Mouse (Mus musculus): ENCODE data around the gene Fasl. TPM values are rescaled to one million over a fixed set of nuclear protein-coding genes. Genes with fewer than 3 reads are reported as not detected.

The Fasl gene
- polyA plus RNA-seq, 1 experiment from 2014 or later: 0.17 TPM

DNA sequence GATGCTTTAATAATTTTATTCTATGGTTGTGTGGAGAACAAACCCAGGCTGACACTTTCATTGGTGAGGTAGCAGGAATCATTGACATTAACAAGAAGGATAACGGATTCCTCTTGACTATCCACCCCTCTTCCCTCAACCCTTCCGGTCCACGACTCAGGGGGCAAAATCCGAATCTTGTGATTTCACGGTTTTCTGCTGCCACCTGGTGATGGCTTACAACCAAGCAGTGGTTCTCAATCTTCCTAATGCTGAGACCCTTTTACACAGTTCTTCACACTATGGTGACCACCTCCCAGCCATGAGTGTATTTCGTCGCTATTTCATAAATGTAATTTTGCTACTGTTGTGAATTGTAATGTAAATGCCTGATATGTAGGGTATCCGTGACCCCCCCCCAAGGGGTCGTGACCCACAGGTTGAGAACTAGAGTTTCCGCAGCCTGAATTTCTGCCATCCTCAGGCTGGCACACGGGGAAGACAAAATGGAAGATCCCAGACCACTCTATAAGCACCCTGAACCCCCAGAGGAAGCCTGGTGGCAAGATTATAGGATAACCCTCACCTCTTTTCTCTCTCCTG, 52.7 kb downstream of the Fasl start:
- Histone ChIP-seq H3K4me3 (ENCODE audit: low read depth, low read length) (no peak overlapping the region), H3K9me3 (replicated peaks; ENCODE audit: control insufficient read depth, low read length) (no peaks in the 10 kb centered on the region), H3K9ac (ENCODE audit: low read length) (no peak overlapping the region), H3K4me1 (ENCODE audit: control insufficient read depth, insufficient read depth, low read length) (no peaks in the 10 kb centered on the region), H3K27ac (ENCODE audit: low read depth, low read length) (no peak overlapping the region), H3K4me2 (ENCODE audit: low read length) (no peak overlapping the region), H3K36me3 (ENCODE audit: control insufficient read depth, insufficient read depth, low read length) (no peaks in the 10 kb centered on the region), H3K27me3 (replicated peaks; ENCODE audit: control insufficient read depth, insufficient read depth, low read length) (no peaks in the 10 kb centered on the region)
- DNase-seq (ENCODE audit: low spot score): peak; percentile 23
- peak; percentile 29; the same call in 1 of the 2 replicates for ATAC-seq
- WGBS: 69% methylated on average over 11 of the region's 11 CpGs

DNA sequence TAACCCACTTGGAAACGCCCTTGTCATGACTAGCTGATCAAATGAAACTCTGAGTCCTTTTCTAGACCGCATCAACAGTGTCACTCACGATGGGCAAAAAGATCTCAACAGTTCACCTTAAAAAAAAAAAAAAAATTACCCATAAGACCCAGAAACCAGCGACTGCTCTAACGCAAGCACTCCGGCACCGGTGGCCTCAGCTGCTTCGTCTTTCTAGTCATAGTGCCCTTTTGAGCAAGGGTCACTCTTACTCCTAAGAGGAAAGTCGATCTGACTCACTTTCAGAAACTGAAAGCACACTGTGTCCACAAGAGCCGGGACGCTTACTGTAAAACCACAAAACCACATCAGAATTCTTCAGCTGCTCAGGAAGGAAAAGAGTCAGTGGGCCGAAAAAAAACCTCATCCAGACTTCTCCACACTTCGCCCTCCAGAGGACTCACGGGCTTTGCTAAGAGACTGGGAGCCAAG, 53.5 kb downstream of the Fasl start:
- H3K4me1 ChIP-seq (ENCODE audit: control insufficient read depth, insufficient read depth, low read length): no peaks in the 10 kb centered on the region
- H3K9ac ChIP-seq (ENCODE audit: low read length): no peak overlapping the region
- no peak overlapping the region for H3K27ac ChIP-seq (ENCODE audit: low read depth, low read length)
- DNase-seq (ENCODE audit: low spot score) (no peak), ATAC-seq (no peak)
- no peaks in the 10 kb centered on the region for H3K27me3 ChIP-seq (replicated peaks; ENCODE audit: control insufficient read depth, insufficient read depth, low read length)
- 91% methylated on average over 14 of the region's 14 CpGs for WGBS
- H3K4me3 ChIP-seq (ENCODE audit: low read depth, low read length): no peak overlapping the region
- no peaks in the 10 kb centered on the region for H3K9me3 ChIP-seq (replicated peaks; ENCODE audit: control insufficient read depth, low read length)
- no peak overlapping the region for H3K4me2 ChIP-seq (ENCODE audit: low read length)
- H3K36me3 ChIP-seq (ENCODE audit: control insufficient read depth, insufficient read depth, low read length): no peaks in the 10 kb centered on the region

DNA sequence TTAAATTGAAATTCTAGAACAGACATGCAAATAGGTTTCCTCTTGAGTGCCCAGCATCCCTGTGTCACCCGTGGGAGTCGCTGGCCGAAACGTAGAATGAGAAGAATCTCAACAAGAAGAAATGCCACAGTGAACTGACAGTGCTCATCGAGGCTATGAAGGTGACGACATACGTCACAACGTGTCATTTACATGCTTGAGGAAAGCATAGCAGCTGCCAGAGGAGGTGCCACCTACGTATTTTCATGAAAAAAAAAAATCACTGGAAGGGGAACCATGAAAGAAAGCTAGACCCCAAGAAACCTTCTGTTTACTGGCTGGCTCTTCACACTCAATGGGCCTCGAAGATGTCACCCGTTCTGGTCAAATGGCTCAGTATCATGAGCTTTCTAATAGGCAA, 54.0 kb downstream of the Fasl start:
- Histone ChIP-seq H3K9ac (ENCODE audit: low read length) (no peak overlapping the region), H3K4me2 (ENCODE audit: low read length) (no peak overlapping the region), H3K36me3 (ENCODE audit: control insufficient read depth, insufficient read depth, low read length) (no peaks in the 10 kb centered on the region), H3K4me3 (ENCODE audit: low read depth, low read length) (no peak overlapping the region), H3K27ac (ENCODE audit: low read depth, low read length) (no peak overlapping the region), H3K9me3 (replicated peaks; ENCODE audit: control insufficient read depth, low read length) (no peaks in the 10 kb centered on the region), H3K4me1 (ENCODE audit: control insufficient read depth, insufficient read depth, low read length) (no peaks in the 10 kb centered on the region), H3K27me3 (replicated peaks; ENCODE audit: control insufficient read depth, insufficient read depth, low read length) (no peaks in the 10 kb centered on the region)
- DNase-seq (ENCODE audit: low spot score) (no peak), ATAC-seq (no peak)
- WGBS: 88% methylated on average over 11 of the region's 11 CpGs

Other genes starting within 250 kb of the Fasl start
- 22.6 and 27.5 TPM in 2 replicates for gene Suco, start 88.2 kb upstream of the Fasl start, polyA plus RNA-seq (2014; fragmentation: Nextera tagmentation; extraction: Ambion mirVana)
- gene Pigc, start 180.7 kb upstream of the Fasl start, polyA plus RNA-seq (2014; fragmentation: Nextera tagmentation; extraction: Ambion mirVana): 37.2 and 40.8 TPM in 2 replicates
- gene 4930558K02Rik, start 191.1 kb upstream of the Fasl start, polyA plus RNA-seq (2014; fragmentation: Nextera tagmentation; extraction: Ambion mirVana): 0.18 TPM in 1 of 2 replicates, not detected in the other